Mouse (Mus musculus) forebrain, embryonic 14.5 days (tissue): ENCODE results near the gene Rb1. TPM values are rescaled to one million over a fixed set of nuclear protein-coding genes. Genes with fewer than 3 reads are reported as not detected.

Source experiments
- ATAC-seq: fragments of 200-750 bp; cut with Nextera tagmentation; 2 replicates; pipeline ENCODE4 v1.8.0; 2017; ENCODE audit warnings: mild to moderate bottlenecking, moderate library complexity
- DNase-seq: peaks from one replicate; pipeline ENCODE4 v3.0.0-alpha.2; 2015; ENCODE audit warnings: low spot score
- H3K27ac ChIP-seq: fragments of 300-500 bp; sonication (generic); 2 replicates; pipeline ENCODE4 v1.5.1; 2014; ENCODE audit warnings: low read depth, mild to moderate bottlenecking, control low read depth, low read length, moderate library complexity
- H3K27me3 ChIP-seq: fragments of 300-500 bp; sonication (generic); replicated peaks from 2 replicates; pipeline ENCODE4 v1.6.1; 2014; ENCODE audit warnings: low read length, control low read depth, mixed read lengths; ENCODE audit not compliant: control insufficient read depth, insufficient read depth
- H3K36me3 ChIP-seq: fragments of 300-500 bp; sonication (generic); 2 replicates; pipeline ENCODE4 v1.6.1; 2014; ENCODE audit warnings: low read length, control low read depth; ENCODE audit not compliant: control insufficient read depth, insufficient read depth
- H3K4me1 ChIP-seq: fragments of 300-500 bp; sonication (generic); 2 replicates; pipeline ENCODE4 v1.6.1; 2014; ENCODE audit warnings: antibody characterized with exemption, low read length, control low read depth; ENCODE audit not compliant: control insufficient read depth, insufficient read depth
- H3K4me2 ChIP-seq: fragments of 300-500 bp; sonication (generic); 2 replicates; pipeline ENCODE4 v1.6.1; 2014; ENCODE audit warnings: mild to moderate bottlenecking, control low read depth, low read length
- H3K4me3 ChIP-seq: fragments of 300-500 bp; sonication (generic); 2 replicates; pipeline ENCODE4 v1.5.1; 2014; ENCODE audit warnings: low read depth, low read length, control low read depth
- H3K9ac ChIP-seq: fragments of 300-500 bp; sonication (generic); 2 replicates; pipeline ENCODE4 v1.6.1; 2014; ENCODE audit warnings: mild to moderate bottlenecking, low read length, control low read depth, moderate library complexity
- H3K9me3 ChIP-seq: fragments of 300-500 bp; sonication (generic); replicated peaks from 2 replicates; pipeline ENCODE4 v1.6.1; 2016; ENCODE audit warnings: low read length, control low read depth, mixed read lengths; ENCODE audit not compliant: control insufficient read depth
- WGBS: fragments of 180-500 bp; shearing (Covaris S2); extraction: QIAGEN DNeasy Blood & Tissue Kit; methylation state at CpG from one replicate; pipeline ENCODE4 v1.1.7; 2014; 5-methylcytosine and 5-hydroxymethylcytosine counted together
- polyA plus RNA-seq: library from polyadenylated mRNA; unstranded; fragments of >200 nt; fragmentation: Nextera tagmentation; extraction: Ambion mirVana; gene quantifications from 2 replicates; pipeline ENCODE4 v1.2.1, GENCODE M21; 2014

The Rb1 gene
- polyA plus RNA-seq, 1 experiment from 2014 or later: 28.5 TPM

GRCm38 (mm10) chr14:73345614-73346013 lies 20.0 kb upstream of the Rb1 start:
- no peaks in the 10 kb centered on the region for H3K4me1 ChIP-seq
- no peak for DNase-seq
- no peak overlapping the region for H3K4me3 ChIP-seq
- H3K4me2 ChIP-seq: no peak overlapping the region
- peaks cover 4% of the 10 kb centered on the region; the same call in 1 of the 2 replicates for H3K36me3 ChIP-seq
- no peak overlapping the region for H3K27ac ChIP-seq
- H3K9ac ChIP-seq: no peak overlapping the region
- WGBS: 88% methylated on average over 4 of the region's 4 CpGs
- no peak for ATAC-seq
- no peaks in the 10 kb centered on the region for H3K27me3 ChIP-seq
- no peaks in the 10 kb centered on the region for H3K9me3 ChIP-seq

GRCm38 (mm10) chr14:73340051-73340755 lies 14.6 kb upstream of the Rb1 start:
- Histone ChIP-seq H3K36me3 (no peaks in the 10 kb centered on the region), H3K4me3 (no peak overlapping the region), H3K9me3 (no peaks in the 10 kb centered on the region), H3K27me3 (no peaks in the 10 kb centered on the region), H3K4me2 (no peak overlapping the region), H3K27ac (no peak overlapping the region), H3K9ac (no peak overlapping the region), H3K4me1 (0 out of 2 replicates have a peak, but pooled peaks cover 2% of the 10 kb centered on the region)
- ATAC-seq (no peak), DNase-seq (no peak)
- WGBS: 72% methylated on average over 6 of the region's 6 CpGs

- Histone ChIP-seq H3K4me1 (0 out of 2 replicates have a peak, but pooled peaks cover 4% of the 10 kb centered on the region), H3K27me3 (no peaks in the 10 kb centered on the region), H3K9me3 (no peaks in the 10 kb centered on the region), H3K9ac (no peak overlapping the region), H3K36me3 (no peaks in the 10 kb centered on the region), H3K4me3 (no peak overlapping the region), H3K27ac (no peak overlapping the region), H3K4me2 (no peak overlapping the region)
- DNase-seq (no peak), ATAC-seq (no peak)
- whole genome bisulfite sequencing: 81% methylated on average over 3 of the region's 3 CpGs
Observed at GRCm38 (mm10) chr14:73339615-73340014, 14.0 kb upstream of the Rb1 start.

- H3K36me3 ChIP-seq: no peaks in the 10 kb centered on the region
- H3K4me3 ChIP-seq: no peak overlapping the region
- 0 out of 2 replicates have a peak, but pooled peaks cover 4% of the 10 kb centered on the region for H3K4me1 ChIP-seq
- WGBS: 85% methylated on average over 6 of the region's 6 CpGs
- H3K27me3 ChIP-seq: no peaks in the 10 kb centered on the region
- no peak overlapping the region for H3K27ac ChIP-seq
- H3K9me3 ChIP-seq: no peaks in the 10 kb centered on the region
- no peak for DNase-seq
- ATAC-seq: no peak
- H3K9ac ChIP-seq: no peak overlapping the region
- H3K4me2 ChIP-seq: no peak overlapping the region
Observed at GRCm38 (mm10) chr14:73336316-73337080, 10.9 kb upstream of the Rb1 start.

GRCm38 (mm10) chr14:73334926-73335805 lies 9.5 kb upstream of the Rb1 start:
- DNase-seq (no peak), ATAC-seq (no peak)
- 70% methylated on average over 22 of the region's 22 CpGs for WGBS

GRCm38 (mm10) chr14:73333880-73334279 lies 8.3 kb upstream of the Rb1 start:
- ATAC-seq: no peak

More at GRCm38 (mm10) chr14:73334926-73335805, 9.5 kb upstream of the Rb1 start:
- H3K27me3 ChIP-seq: no peaks in the 10 kb centered on the region
- no peak overlapping the region for H3K4me2 ChIP-seq
- H3K9me3 ChIP-seq: no peaks in the 10 kb centered on the region
- H3K4me3 ChIP-seq: no peak overlapping the region
- 0 out of 2 replicates have a peak, but pooled peaks cover 4% of the 10 kb centered on the region for H3K4me1 ChIP-seq
- H3K27ac ChIP-seq: no peak overlapping the region
- no peaks in the 10 kb centered on the region for H3K36me3 ChIP-seq
- no peak overlapping the region for H3K9ac ChIP-seq

GRCm38 (mm10) chr14:73331386-73331785 lies 5.8 kb upstream of the Rb1 start:
- WGBS: 94% methylated on average over 4 of the region's 4 CpGs

More at GRCm38 (mm10) chr14:73333880-73334279, 8.3 kb upstream of the Rb1 start:
- 0 out of 2 replicates have a peak, but pooled peaks cover 4% of the 10 kb centered on the region for H3K4me1 ChIP-seq
- no peak overlapping the region for H3K4me2 ChIP-seq
- no peaks in the 10 kb centered on the region for H3K9me3 ChIP-seq
- no peak overlapping the region for H3K27ac ChIP-seq
- 95% methylated on average over 3 of the region's 3 CpGs for WGBS
- no peak overlapping the region for H3K4me3 ChIP-seq
- H3K36me3 ChIP-seq: no peaks in the 10 kb centered on the region
- no peak overlapping the region for H3K9ac ChIP-seq
- H3K27me3 ChIP-seq: no peaks in the 10 kb centered on the region
- no peak for DNase-seq

GRCm38 (mm10) chr14:73329871-73330270 lies 4.2 kb upstream of the Rb1 start:
- no peak for DNase-seq
- WGBS: 92% methylated on average over 2 of the region's 2 CpGs

More at GRCm38 (mm10) chr14:73331386-73331785, 5.8 kb upstream of the Rb1 start:
- Histone ChIP-seq H3K36me3 (no peaks in the 10 kb centered on the region), H3K27ac (no peak overlapping the region), H3K9me3 (no peaks in the 10 kb centered on the region), H3K4me1 (peaks cover 10% of the 10 kb centered on the region), H3K27me3 (no peaks in the 10 kb centered on the region), H3K9ac (no peak overlapping the region), H3K4me2 (no peak overlapping the region), H3K4me3 (no peak overlapping the region)
- DNase-seq: no peak
- no peak for ATAC-seq

More at GRCm38 (mm10) chr14:73329871-73330270, 4.2 kb upstream of the Rb1 start:
- no peaks in the 10 kb centered on the region for H3K27me3 ChIP-seq
- no peaks in the 10 kb centered on the region for H3K9me3 ChIP-seq
- H3K4me3 ChIP-seq: no peak overlapping the region
- H3K9ac ChIP-seq: no peak overlapping the region
- H3K27ac ChIP-seq: no peak overlapping the region
- H3K4me2 ChIP-seq: no peak overlapping the region
- H3K4me1 ChIP-seq: peaks cover 7% of the 10 kb centered on the region
- ATAC-seq: no peak
- no peaks in the 10 kb centered on the region for H3K36me3 ChIP-seq
